Mouse (Mus musculus) layer of hippocampus, postnatal 10 days (tissue): ENCODE measurements at regions not wholly inside any gene's neighbourhood (a gene's known extent, or its start where the extent isn't known, plus 50 kb on each side); places are given as distances from the start of the nearest gene placed in this dataset.
"Not testable (repeated sequence)": the region's sequence is repeated elsewhere in the genome, so short reads cannot be mapped to it uniquely, and the experiment has no call there.

Experiments
- DNase-seq, 2 experiments: peaks; one replicate each; pipeline ENCODE4 v3.0.0; 2021; ENCODE audit warnings: low spot score in 2 of 2

- DNase-seq, result no peak
These were observed 215.6 kb upstream of the Stxbp5 start for GRCm38 (mm10) chr10:10116442-10116841.

GRCm38 (mm10) chr10:10113256-10113655 lies 212.4 kb upstream of the Stxbp5 start:
- no peak for DNase-seq

GRCm38 (mm10) chr10:10111055-10111454 lies 210.2 kb upstream of the Stxbp5 start:
- DNase-seq, result no peak

- DNase-seq, result no peak
These were observed 209.0 kb upstream of the Stxbp5 start for GRCm38 (mm10) chr10:10109867-10110266.

- DNase-seq, result peak; percentile 70 to 73
These were observed 206.2 kb upstream of the Stxbp5 start for GRCm38 (mm10) chr10:10107123-10107525.

GRCm38 (mm10) chr10:10106646-10107045 lies 205.8 kb upstream of the Stxbp5 start:
- no peak for DNase-seq

DNA sequence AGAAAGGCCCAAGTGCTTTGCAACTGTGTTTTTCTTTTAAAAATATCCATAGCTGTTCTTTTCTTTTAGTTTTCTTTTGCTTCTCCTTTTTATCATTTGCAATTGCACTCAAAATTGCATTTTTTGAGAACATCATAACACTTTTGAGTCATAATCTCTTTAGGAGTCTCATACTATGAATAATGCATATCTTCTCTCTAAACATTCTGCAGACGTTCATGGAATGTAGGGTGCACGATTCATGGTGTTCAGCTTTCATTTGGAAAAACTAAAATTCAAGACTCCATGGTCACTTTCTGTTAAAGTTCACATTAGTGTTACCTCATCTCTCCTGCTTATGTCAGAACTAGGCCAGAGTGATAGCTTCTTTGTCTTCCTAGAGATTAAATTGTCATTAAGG lies 200.8 kb upstream of the Stxbp5 start:
- DNase-seq, result no peak

DNA sequence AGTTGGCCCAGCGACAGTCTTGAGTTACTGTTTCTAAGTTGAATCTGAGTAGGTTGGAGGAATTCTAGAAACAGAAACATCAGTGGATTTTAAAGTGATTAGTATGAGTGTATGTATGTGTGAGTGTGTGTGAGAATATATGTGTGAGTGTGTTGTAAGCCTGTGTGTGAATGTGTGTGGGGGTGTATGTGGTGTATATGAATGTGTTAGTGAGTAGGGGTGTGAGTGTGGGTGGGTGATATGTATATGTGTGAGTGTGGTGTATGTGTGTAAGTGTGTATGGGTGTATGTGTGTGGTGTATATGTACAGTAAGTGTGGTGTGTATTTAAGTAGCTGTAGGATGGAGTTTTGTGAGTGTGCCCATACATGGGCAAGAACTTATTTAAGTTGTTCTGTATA lies 197.6 kb upstream of the Stxbp5 start:
- DNase-seq, result no peak

- DNase-seq, result no peak
These were observed 193.2 kb upstream of the Stxbp5 start for GRCm38 (mm10) chr10:10094113-10094512.

GRCm38 (mm10) chr10:10093713-10094112 lies 192.8 kb upstream of the Stxbp5 start:
- DNase-seq, result peak; percentile 19 to 31

DNA sequence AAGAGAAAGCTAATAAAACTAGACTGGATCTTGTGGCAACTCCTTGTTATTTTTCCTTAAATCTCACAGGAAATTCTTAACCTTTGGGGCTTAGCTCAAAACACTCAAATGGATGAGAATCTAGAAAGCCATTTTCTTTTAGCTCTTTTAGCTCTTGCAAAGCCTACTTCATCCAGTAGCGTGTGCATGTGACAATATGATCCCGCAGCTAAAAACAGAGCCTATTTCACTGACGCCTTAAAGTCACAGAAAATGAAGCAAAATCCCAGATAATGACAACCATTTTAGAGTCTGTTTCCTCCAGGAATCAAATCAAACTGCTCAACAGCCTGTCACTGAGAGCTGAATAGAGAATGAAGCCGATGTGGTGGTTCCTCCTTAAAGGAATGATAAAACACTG lies 185.1 kb upstream of the Stxbp5 start:
- DNase-seq, result no peak

- no peak for DNase-seq
These were observed 169.3 kb upstream of the Stxbp5 start for GRCm38 (mm10) chr10:10070146-10070545.

GRCm38 (mm10) chr10:10069704-10070103 lies 168.8 kb upstream of the Stxbp5 start:
- not testable (repeated sequence) for DNase-seq

- no peak for DNase-seq
These were observed 145.9 kb upstream of the Stxbp5 start for GRCm38 (mm10) chr10:10046753-10047152.

DNA sequence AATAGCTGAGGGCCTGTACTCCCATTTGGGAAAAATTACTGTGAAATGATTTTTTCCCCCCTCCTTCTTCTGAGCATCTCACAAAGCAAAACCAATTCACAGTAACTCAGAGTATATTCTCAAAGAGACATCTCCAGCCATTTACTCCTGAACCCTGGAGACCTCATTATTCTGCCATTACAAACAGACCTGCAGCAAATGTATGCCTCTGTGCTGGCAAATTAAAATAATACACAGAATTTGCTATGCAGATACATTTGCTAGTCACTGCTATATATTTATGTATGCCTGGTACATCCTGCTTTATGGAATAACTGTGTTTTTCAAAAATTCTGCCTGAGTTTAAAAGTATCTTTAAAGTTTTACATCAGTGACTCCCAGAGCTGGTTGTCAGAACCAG lies 145.4 kb upstream of the Stxbp5 start:
- DNase-seq, result no peak

- no peak for DNase-seq
These were observed 108.4 kb upstream of the Stxbp5 start for GRCm38 (mm10) chr10:10009244-10009643.

GRCm38 (mm10) chr10:9998621-9999020 lies 97.7 kb upstream of the Stxbp5 start:
- no peak for DNase-seq

GRCm38 (mm10) chr10:9996211-9996610 lies 95.3 kb upstream of the Stxbp5 start:
- no peak for DNase-seq

DNA sequence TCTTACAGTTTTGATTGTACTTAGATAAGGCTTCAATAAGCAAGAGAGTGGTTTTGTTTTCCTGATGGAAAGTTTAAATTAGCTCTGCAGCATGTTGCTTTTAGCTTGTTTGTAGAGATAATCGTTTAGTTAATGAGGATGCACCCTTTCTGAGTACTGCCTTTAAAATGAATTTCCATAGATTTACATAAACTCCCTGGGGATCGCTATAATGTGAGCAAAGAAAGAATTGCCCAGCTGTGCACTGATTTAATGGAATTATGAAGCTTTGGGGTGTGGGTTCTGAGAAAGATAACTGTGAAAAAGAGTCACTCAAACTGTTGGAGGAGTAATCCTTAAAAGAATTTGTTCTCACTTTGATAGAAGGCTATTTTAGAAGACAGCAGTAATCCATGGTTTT lies 91.9 kb upstream of the Stxbp5 start:
- no peak for DNase-seq

DNA sequence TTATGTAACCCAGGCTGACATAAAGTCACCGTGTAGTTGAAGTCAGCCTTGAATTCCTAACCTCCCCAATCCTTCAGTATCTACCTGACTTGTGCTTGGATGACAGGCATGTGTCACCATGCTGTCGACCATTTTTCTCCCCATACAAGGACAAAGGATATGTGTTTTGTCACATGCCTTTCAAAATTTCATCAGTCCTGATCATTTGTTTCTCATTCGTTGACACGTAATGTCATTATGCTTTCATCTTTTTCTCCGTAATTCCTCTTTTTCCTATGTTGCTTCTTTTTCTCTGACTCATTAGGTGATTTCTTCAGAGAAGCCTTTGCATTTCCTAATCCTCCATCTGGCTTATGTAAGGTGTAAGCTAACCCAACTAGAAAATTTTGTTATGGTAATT lies 84.5 kb upstream of the Stxbp5 start:
- DNase-seq, result no peak

DNA sequence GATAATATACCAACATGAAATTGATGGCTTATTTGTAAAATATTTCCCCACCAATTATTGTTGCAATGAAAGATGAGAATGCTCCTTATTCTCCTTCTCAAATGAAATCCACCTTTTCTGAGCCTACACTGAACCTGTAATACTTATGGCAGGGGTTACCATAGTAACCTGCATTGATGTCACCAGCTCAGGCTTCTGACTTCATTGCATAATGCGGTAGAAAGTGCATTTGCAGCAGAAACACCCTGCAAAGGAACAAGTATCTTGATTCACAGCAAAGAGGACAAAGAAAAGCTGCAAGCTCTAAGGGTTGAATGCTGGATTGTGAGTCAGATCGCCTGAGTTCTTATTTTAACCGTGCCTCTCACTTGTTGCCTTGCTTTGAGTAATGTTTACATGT lies 75.5 kb upstream of the Stxbp5 start:
- no peak for DNase-seq
